Comparison of ENCODE assay signal across 16 mouse cellular contexts in genomic region chr9:58955507-58955906, GRCm38 (mm10).
DNase-seq lines count a peak whose midpoint lies in the region; ATAC-seq and TF ChIP-seq lines count a peak whose summit lies in the region.
"Had no signal": no experiment of that assay in that cellular context is flagged by ENCODE, and none has a peak within 500 bp of the region (broad histone marks: within the 10 kb centered on the region; RNA-seq: fewer than 3 reads in every experiment).

No protein-coding gene starts in this region.

- in situ Hi-C loops in CH12.LX (cut with MboI; ENCODE audit: low pct_ligation_motif_present, low pct_unique_long_range_greater_than_20kb, low sequenced_read_pairs): no loop called here

- no peaks in the 10 kb centered on the region for H3K36me3 ChIP-seq in liver, embryonic 12.5 days
- H3K36me3 ChIP-seq in CH12.LX (replicated peaks in 1 of 2; ENCODE audit: control insufficient read depth in 1 of 2, insufficient read depth in 1 of 2, low read length in 1 of 2): no peaks in the 10 kb centered on the region
- H3K36me3 ChIP-seq in embryonic facial prominence, embryonic 10.5 days (replicated peaks): peaks cover 36% of the 10 kb centered on the region

- no peaks in the 10 kb centered on the region for H3K9me3 ChIP-seq in liver, embryonic 12.5 days (replicated peaks)
- H3K9me3 ChIP-seq in CH12.LX (replicated peaks; ENCODE audit: low read length): no peaks in the 10 kb centered on the region
- no peaks in the 10 kb centered on the region for H3K9me3 ChIP-seq in embryonic facial prominence, embryonic 10.5 days
- H3K9me3 ChIP-seq: heart, embryonic 10.5 days; hindbrain, embryonic 10.5 days; midbrain, embryonic 12.5 days had no signal

- dilution Hi-C loops in CH12.LX (cut with MboI; ENCODE audit: extremely low pct_ligation_motif_present, extremely low pct_unique_long_range_greater_than_20kb, low sequenced_read_pairs): no loop called here

- no peak overlapping the region for H3K4me3 ChIP-seq in liver, embryonic 12.5 days
- H3K4me3 ChIP-seq in CH12.LX (replicated peaks in 1 of 3; ENCODE audit: low read depth in 2 of 3, low read length in 2 of 3, poor library complexity in 1 of 3): peak overlapping the region in 1 of 3 experiments; percentile 18
- no peak overlapping the region for H3K4me3 ChIP-seq in embryonic facial prominence, embryonic 10.5 days
- H3K4me3 ChIP-seq: heart, embryonic 10.5 days; hindbrain, embryonic 10.5 days; midbrain, embryonic 12.5 days had no signal

- no peaks in the 10 kb centered on the region for H3K27me3 ChIP-seq in liver, embryonic 12.5 days (replicated peaks)
- no peaks in the 10 kb centered on the region for H3K27me3 ChIP-seq in CH12.LX (replicated peaks)
- no peaks in the 10 kb centered on the region for H3K27me3 ChIP-seq in embryonic facial prominence, embryonic 10.5 days (replicated peaks; ENCODE audit: low read depth, poor library complexity, severe bottlenecking)
- H3K27me3 ChIP-seq: midbrain, embryonic 12.5 days had no signal

- no peaks in the 10 kb centered on the region for H3K79me2 ChIP-seq in CH12.LX (replicated peaks; ENCODE audit: control insufficient read depth, extremely low read depth, insufficient read depth, poor library complexity, severe bottlenecking)

- no peak overlapping the region for H3K27ac ChIP-seq in liver, embryonic 12.5 days
- no peak overlapping the region for H3K27ac ChIP-seq in CH12.LX (ENCODE audit: insufficient read depth, low read depth)
- no peak overlapping the region for H3K27ac ChIP-seq in embryonic facial prominence, embryonic 10.5 days (replicated peaks)
- H3K27ac ChIP-seq: heart, embryonic 10.5 days; hindbrain, embryonic 10.5 days; midbrain, embryonic 12.5 days had no signal

- TF ChIP-seq EP300 in CH12.LX (IDR thresholded peaks at IDR 0.05; ENCODE audit: low read length): no peak

- DNase-seq in gastrocnemius, adult 18-20 months (ENCODE audit: low spot score): peak; percentile 14
- DNase-seq in gastrocnemius, adult 8-10 months (ENCODE audit: low spot score in 2 of 2): no peak
- no peak for DNase-seq in liver
- peak; percentile 39 for DNase-seq in CH12.LX (ENCODE audit: extremely low read depth)
- DNase-seq in embryonic facial prominence, embryonic 10.5 days (ENCODE audit: low spot score): no peak
- DNase-seq in c-Kit-positive CD71-positive TER-119-positive erythroid progenitor cells, embryonic 14.5 days (ENCODE audit: low spot score): no peak
- DNase-seq: cerebellum, postnatal 10 days; kidney, postnatal 25 days; left cerebral cortex, postnatal 4 days; lung, adult 18-20 months had no signal

- no peak for ATAC-seq in liver, embryonic 12.5 days
- 0 out of 2 replicates have a peak, but pooled peaks have one; percentile 34 for ATAC-seq in megakaryocyte-erythroid progenitor cell, adult 5-6 weeks (replicated peaks; ENCODE audit: low FRiP score, low TSS enrichment, poor library complexity, severe bottlenecking)
- ATAC-seq: intestine, embryonic 16.5 days had no signal

- peak overlapping the region; percentile 18; the same call in 1 of the 2 replicates for H3K4me2 ChIP-seq in liver, embryonic 12.5 days
- H3K4me2 ChIP-seq in CH12.LX (ENCODE audit: insufficient read depth, low read depth, poor library complexity, severe bottlenecking): peak overlapping the region; percentile 93
- H3K4me2 ChIP-seq: midbrain, embryonic 12.5 days had no signal

- peak; percentile 48 for TF ChIP-seq RAD21 in CH12.LX (IDR thresholded peaks at IDR 0.05; ENCODE audit: low read depth, low read length)

- H3K4me1 ChIP-seq in liver, embryonic 12.5 days: peaks cover 3% of the 10 kb centered on the region; the same call in 1 of the 2 replicates
- no peaks in the 10 kb centered on the region for H3K4me1 ChIP-seq in CH12.LX (ENCODE audit: control insufficient read depth in 1 of 2, insufficient read depth in 2 of 2)
- no peaks in the 10 kb centered on the region for H3K4me1 ChIP-seq in embryonic facial prominence, embryonic 10.5 days
- H3K4me1 ChIP-seq: heart, embryonic 10.5 days; hindbrain, embryonic 10.5 days; midbrain, embryonic 12.5 days had no signal

- H3K9ac ChIP-seq in liver, embryonic 12.5 days: no peak overlapping the region
- H3K9ac ChIP-seq in CH12.LX (ENCODE audit: insufficient read depth, low read depth): no peak overlapping the region
- H3K9ac ChIP-seq: midbrain, embryonic 12.5 days had no signal

- no peak for TF ChIP-seq POLR2A in CH12.LX (IDR thresholded peaks at IDR 0.05; ENCODE audit: low read depth, low read length)

- TF ChIP-seq CTCF in CH12.LX (conservative IDR thresholded peaks at IDR 0.05 in 1 of 2, IDR thresholded peaks at IDR 0.05 in 1 of 2; ENCODE audit: low read depth in 2 of 2, low read length in 2 of 2): peak in 1 of 2 experiments; percentile 47; a peak in 2 of 4 replicates

- WGBS in liver, embryonic 12.5 days (ENCODE audit: insufficient replicate concordance): 37% methylated on average over 3 of the region's 3 CpGs
- WGBS in embryonic facial prominence, embryonic 10.5 days: 78% methylated on average over 3 of the region's 3 CpGs

TF ChIP-seq in CH12.LX, 34 proteins besides CTCF, POLR2A, EP300 and RAD21:
- peak; percentile 38; the same call in 1 of the 2 replicates for TF ChIP-seq MAX (IDR thresholded peaks at IDR 0.05; ENCODE audit: low read length)
- TF ChIP-seq SMC3 (IDR thresholded peaks at IDR 0.05; ENCODE audit: low read depth, low read length): peak; percentile 24; the same call in 1 of the 2 replicates
- TF ChIP-seq USF1 (IDR thresholded peaks at IDR 0.05; ENCODE audit: low read depth, low read length): peak; percentile 13; the same call in 1 of the 2 replicates
- TF ChIP-seq NRF1 (IDR thresholded peaks at IDR 0.05; ENCODE audit: low read depth, low read length): no peak
- peak; percentile 79 for TF ChIP-seq TBP (conservative IDR thresholded peaks at IDR 0.05; ENCODE audit: low read depth, low read length)

Comparison
In these comparisons a context has a peak if more than half of its experiments do, and no peak if none do; other contexts are left out.
1. DNase-seq: peak in gastrocnemius, adult 18-20 months (single experiment) and CH12.LX (single experiment); none in gastrocnemius, adult 8-10 months (0 of 2), liver (single experiment), embryonic facial prominence, embryonic 10.5 days (single experiment) and c-Kit-positive CD71-positive TER-119-positive erythroid progenitor cells, embryonic 14.5 days (single experiment).